Mouse (Mus musculus): ENCODE results near the gene Spaar. TPM values are rescaled to one million over a fixed set of nuclear protein-coding genes. Genes with fewer than 3 reads are reported as not detected.

The Spaar gene
- polyA plus RNA-seq, 1 experiment from 2014 or later = 0.20 TPM

DNA sequence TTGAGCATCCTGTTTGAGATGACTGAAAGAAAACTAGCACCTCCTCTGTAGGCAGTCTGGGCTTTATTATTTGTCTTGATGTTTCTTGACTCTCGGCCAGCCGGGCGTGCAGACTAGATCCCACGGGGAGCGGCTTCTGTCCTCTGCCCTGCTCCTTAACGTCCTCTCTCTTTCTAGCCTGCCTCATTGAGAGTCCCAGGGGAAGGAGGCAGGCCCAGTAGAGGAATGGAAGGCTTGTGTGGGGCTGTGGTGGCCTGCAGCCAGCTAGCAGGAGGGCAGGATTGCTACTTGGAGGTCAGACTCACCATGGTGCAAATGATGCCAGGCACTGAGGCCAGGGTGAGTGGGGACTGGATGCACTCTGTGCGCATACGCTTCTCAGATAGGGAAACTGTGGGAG lies 26.0 kb upstream of the Spaar start:
- H3K27me3 ChIP-seq (ENCODE audit: insufficient read depth, low read length) = no peaks in the 10 kb centered on the region
- no peak overlapping the region for H3K27ac ChIP-seq (ENCODE audit: low read length)
- H3K4me3 ChIP-seq (ENCODE audit: low read length) = no peak overlapping the region
- 0 out of 2 replicates have a peak, but pooled peaks have one; percentile 15 for ATAC-seq (ENCODE audit: low FRiP score, low TSS enrichment)
- H3K9me3 ChIP-seq (ENCODE audit: low read length) = no peaks in the 10 kb centered on the region
- H3K4me2 ChIP-seq (replicated peaks; ENCODE audit: low read depth, low read length) = no peak overlapping the region
- WGBS = 54% methylated on average over 8 of the region's 8 CpGs
- 0 out of 2 replicates have a peak, but pooled peaks cover 4% of the 10 kb centered on the region for H3K4me1 ChIP-seq (ENCODE audit: insufficient read depth, low read length)
- no peaks in the 10 kb centered on the region for H3K36me3 ChIP-seq (ENCODE audit: insufficient read depth, low read length)
- no peak overlapping the region for H3K9ac ChIP-seq (replicated peaks; ENCODE audit: low read length)

- no peak overlapping the region for H3K9ac ChIP-seq (replicated peaks; ENCODE audit: low read length)
- 69% methylated on average over 13 of the region's 13 CpGs for WGBS
- no peak for ATAC-seq (ENCODE audit: low FRiP score, low TSS enrichment)
Observed at GRCm38 (mm10) chr4:43705991-43706390, 23.8 kb upstream of the Spaar start.

GRCm38 (mm10) chr4:43709869-43710268 lies 20.0 kb upstream of the Spaar start, which contains the start of gene Olfr71:
Gene Olfr71 (minus strand): TSS chr4:43710255.
- H3K9me3 ChIP-seq (ENCODE audit: low read length) = no peaks in the 10 kb centered on the region
- H3K27ac ChIP-seq (ENCODE audit: low read length) = no peak within 1 kb of the TSS
- no peak within 1 kb of the TSS for H3K4me3 ChIP-seq (ENCODE audit: low read length)
- no peaks in the 10 kb centered on the region for H3K27me3 ChIP-seq (ENCODE audit: insufficient read depth, low read length)
- 83% methylated on average over 6 of the region's 6 CpGs for WGBS
- H3K4me1 ChIP-seq (ENCODE audit: insufficient read depth, low read length) = no peaks in the 10 kb centered on the region
- H3K36me3 ChIP-seq (ENCODE audit: insufficient read depth, low read length) = no peaks in the 10 kb centered on the region
- ATAC-seq (ENCODE audit: low FRiP score, low TSS enrichment) = no peak
- no peak within 1 kb of the TSS for H3K9ac ChIP-seq (replicated peaks; ENCODE audit: low read length)
- H3K4me2 ChIP-seq (replicated peaks; ENCODE audit: low read depth, low read length) = no peak within 1 kb of the TSS

More at GRCm38 (mm10) chr4:43705991-43706390, 23.8 kb upstream of the Spaar start:
- Histone ChIP-seq H3K4me2 (replicated peaks; ENCODE audit: low read depth, low read length) (no peak overlapping the region), H3K27ac (ENCODE audit: low read length) (no peak overlapping the region), H3K4me1 (ENCODE audit: insufficient read depth, low read length) (0 out of 2 replicates have a peak, but pooled peaks cover 4% of the 10 kb centered on the region), H3K36me3 (ENCODE audit: insufficient read depth, low read length) (no peaks in the 10 kb centered on the region), H3K4me3 (ENCODE audit: low read length) (no peak overlapping the region), H3K9me3 (ENCODE audit: low read length) (no peaks in the 10 kb centered on the region), H3K27me3 (ENCODE audit: insufficient read depth, low read length) (no peaks in the 10 kb centered on the region)

- no peaks in the 10 kb centered on the region for H3K4me1 ChIP-seq (ENCODE audit: insufficient read depth, low read length)
- no peak overlapping the region for H3K4me3 ChIP-seq (ENCODE audit: low read length)
- H3K9ac ChIP-seq (replicated peaks; ENCODE audit: low read length) = no peak overlapping the region
- no peaks in the 10 kb centered on the region for H3K27me3 ChIP-seq (ENCODE audit: insufficient read depth, low read length)
- H3K4me2 ChIP-seq (replicated peaks; ENCODE audit: low read depth, low read length) = no peak overlapping the region
- H3K27ac ChIP-seq (ENCODE audit: low read length) = no peak overlapping the region
- 0% methylated on average over 2 of the region's 2 CpGs for WGBS
- no peak for ATAC-seq (ENCODE audit: low FRiP score, low TSS enrichment)
- no peaks in the 10 kb centered on the region for H3K36me3 ChIP-seq (ENCODE audit: insufficient read depth, low read length)
- H3K9me3 ChIP-seq (ENCODE audit: low read length) = no peaks in the 10 kb centered on the region
Observed at GRCm38 (mm10) chr4:43711821-43712220, 18.0 kb upstream of the Spaar start.

DNA sequence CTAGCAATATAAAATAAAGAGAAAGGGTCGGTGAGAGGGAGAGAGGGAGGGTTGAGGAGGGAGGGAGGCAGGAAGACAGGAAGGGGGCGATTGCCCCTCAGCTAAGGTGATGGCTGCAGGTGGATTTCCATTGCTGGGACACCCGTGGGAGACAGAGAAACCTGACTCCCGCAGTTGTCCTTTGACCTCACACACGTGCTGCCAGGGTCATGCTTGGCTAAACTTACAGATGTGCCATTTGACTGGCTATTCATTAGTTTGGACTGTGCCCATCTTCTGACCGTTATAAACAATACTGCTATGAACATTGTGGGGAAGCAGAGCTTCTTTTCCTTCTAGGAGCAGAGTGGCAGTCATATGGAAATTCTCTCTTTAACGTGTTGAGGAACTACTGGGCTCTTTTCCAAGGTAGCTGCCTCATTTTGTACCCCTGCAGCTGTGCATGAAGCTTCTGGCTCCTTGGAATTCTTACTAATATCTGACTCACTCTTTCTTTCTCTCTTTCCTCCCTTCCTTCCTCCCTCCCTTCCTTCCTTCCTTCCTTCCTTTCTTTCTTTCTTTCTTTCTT lies 16.1 kb upstream of the Spaar start:
- Histone ChIP-seq H3K9me3 (ENCODE audit: low read length) (no peaks in the 10 kb centered on the region), H3K27me3 (ENCODE audit: insufficient read depth, low read length) (no peaks in the 10 kb centered on the region), H3K4me3 (ENCODE audit: low read length) (no peak overlapping the region), H3K4me2 (replicated peaks; ENCODE audit: low read depth, low read length) (no peak overlapping the region), H3K9ac (replicated peaks; ENCODE audit: low read length) (no peak overlapping the region), H3K36me3 (ENCODE audit: insufficient read depth, low read length) (no peaks in the 10 kb centered on the region), H3K27ac (ENCODE audit: low read length) (no peak overlapping the region), H3K4me1 (ENCODE audit: insufficient read depth, low read length) (no peaks in the 10 kb centered on the region)
- ATAC-seq (ENCODE audit: low FRiP score, low TSS enrichment) = no peak
- WGBS = 15% methylated on average over 7 of the region's 7 CpGs

DNA sequence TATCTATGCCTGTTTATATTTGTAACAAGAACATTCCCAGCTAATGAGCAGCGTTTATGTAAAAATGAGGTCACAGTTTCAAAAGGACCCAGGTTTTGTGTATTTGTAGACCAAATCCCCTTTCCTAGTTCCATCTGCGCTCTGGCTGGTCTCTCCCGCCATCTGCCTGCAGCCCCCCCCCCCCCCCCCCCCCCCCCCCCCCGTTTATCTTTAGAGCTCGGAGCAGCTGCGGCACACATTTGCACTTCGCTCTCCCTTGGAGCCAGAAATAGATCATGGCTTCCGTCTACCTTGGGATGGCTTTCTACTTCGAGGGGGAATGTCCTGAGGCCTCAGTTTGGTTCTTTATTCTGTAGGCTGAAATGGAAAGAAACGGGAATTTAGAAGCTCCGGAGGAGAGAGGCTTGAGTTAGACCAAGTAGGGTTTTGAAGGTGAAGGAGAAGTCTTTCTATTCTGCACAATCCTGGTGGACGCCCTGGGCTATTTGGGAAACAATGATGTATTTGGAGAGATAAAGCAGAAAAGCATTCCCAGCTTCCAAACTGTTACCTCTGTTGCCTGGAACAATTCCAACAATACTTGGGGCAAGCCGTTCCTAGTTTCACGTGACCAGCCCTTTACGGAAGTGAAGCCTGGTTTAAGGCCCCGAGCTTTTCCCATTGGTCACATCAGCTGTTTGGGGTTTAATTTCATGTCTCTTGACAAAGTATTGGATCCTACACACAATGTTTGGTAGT lies 9.2 kb upstream of the Spaar start:
- ATAC-seq (ENCODE audit: low FRiP score, low TSS enrichment) = no peak
- Histone ChIP-seq H3K9me3 (ENCODE audit: low read length) (no peaks in the 10 kb centered on the region), H3K9ac (replicated peaks; ENCODE audit: low read length) (no peak overlapping the region), H3K4me3 (ENCODE audit: low read length) (no peak overlapping the region), H3K27ac (ENCODE audit: low read length) (no peak overlapping the region), H3K4me2 (replicated peaks; ENCODE audit: low read depth, low read length) (no peak overlapping the region), H3K4me1 (ENCODE audit: insufficient read depth, low read length) (no peaks in the 10 kb centered on the region), H3K36me3 (ENCODE audit: insufficient read depth, low read length) (no peaks in the 10 kb centered on the region), H3K27me3 (ENCODE audit: insufficient read depth, low read length) (no peaks in the 10 kb centered on the region)
- WGBS = 70% methylated on average over 14 of the region's 16 CpGs

- H3K27ac ChIP-seq (ENCODE audit: low read length) = no peak overlapping the region
- H3K27me3 ChIP-seq (ENCODE audit: insufficient read depth, low read length) = no peaks in the 10 kb centered on the region
- H3K4me2 ChIP-seq (replicated peaks; ENCODE audit: low read depth, low read length) = no peak overlapping the region
- no peak overlapping the region for H3K9ac ChIP-seq (replicated peaks; ENCODE audit: low read length)
- H3K4me1 ChIP-seq (ENCODE audit: insufficient read depth, low read length) = no peaks in the 10 kb centered on the region; the same call in 1 of the 2 replicates
- no peaks in the 10 kb centered on the region for H3K36me3 ChIP-seq (ENCODE audit: insufficient read depth, low read length)
- H3K9me3 ChIP-seq (ENCODE audit: low read length) = no peaks in the 10 kb centered on the region
- WGBS = 82% methylated on average over 4 of the region's 4 CpGs
- H3K4me3 ChIP-seq (ENCODE audit: low read length) = no peak overlapping the region
- no peak for ATAC-seq (ENCODE audit: low FRiP score, low TSS enrichment)
Observed at GRCm38 (mm10) chr4:43722191-43722590, 7.6 kb upstream of the Spaar start.

GRCm38 (mm10) chr4:43724764-43725163 lies 5.1 kb upstream of the Spaar start:
- no peaks in the 10 kb centered on the region for H3K9me3 ChIP-seq (ENCODE audit: low read length)
- WGBS = 35% methylated on average over 1 of the region's 1 CpGs
- H3K27ac ChIP-seq (ENCODE audit: low read length) = no peak overlapping the region
- H3K4me1 ChIP-seq (ENCODE audit: insufficient read depth, low read length) = peaks cover 22% of the 10 kb centered on the region
- H3K9ac ChIP-seq (replicated peaks; ENCODE audit: low read length) = no peak overlapping the region
- no peaks in the 10 kb centered on the region for H3K36me3 ChIP-seq (ENCODE audit: insufficient read depth, low read length)
- no peak for ATAC-seq (ENCODE audit: low FRiP score, low TSS enrichment)
- no peak overlapping the region for H3K4me2 ChIP-seq (replicated peaks; ENCODE audit: low read depth, low read length)
- no peaks in the 10 kb centered on the region for H3K27me3 ChIP-seq (ENCODE audit: insufficient read depth, low read length)
- H3K4me3 ChIP-seq (ENCODE audit: low read length) = no peak overlapping the region

- Histone ChIP-seq H3K4me3 (ENCODE audit: low read length) (no peak overlapping the region), H3K27ac (ENCODE audit: low read length) (no peak overlapping the region), H3K4me2 (replicated peaks; ENCODE audit: low read depth, low read length) (no peak overlapping the region), H3K27me3 (ENCODE audit: insufficient read depth, low read length) (no peaks in the 10 kb centered on the region), H3K4me1 (ENCODE audit: insufficient read depth, low read length) (peaks cover 31% of the 10 kb centered on the region), H3K9ac (replicated peaks; ENCODE audit: low read length) (no peak overlapping the region), H3K9me3 (ENCODE audit: low read length) (no peaks in the 10 kb centered on the region), H3K36me3 (ENCODE audit: insufficient read depth, low read length) (no peaks in the 10 kb centered on the region)
- WGBS = 67% methylated on average over 12 of the region's 12 CpGs
- ATAC-seq (ENCODE audit: low FRiP score, low TSS enrichment) = peak; percentile 16; the same call in 1 of the 2 replicates
Observed at GRCm38 (mm10) chr4:43726228-43726993, 3.4 kb upstream of the Spaar start.

Data from kidney, embryonic 16.5 days (tissue).